Mouse (Mus musculus) midbrain, embryonic 15.5 days (tissue): Measurements from ENCODE around the gene Slc16a2. TPM values are rescaled to one million over a fixed set of nuclear protein-coding genes. Genes with fewer than 3 reads are reported as not detected.
"Not testable (repeated sequence)": the region's sequence is repeated elsewhere in the genome, so short reads cannot be mapped to it uniquely, and the experiment has no call there.

Experiments used
- ATAC-seq: fragments of 200-750 bp; cut with Nextera tagmentation; replicated peaks from 2 replicates; pipeline ENCODE4 v1.8.0; 2017; ENCODE audit warnings: moderate TSS enrichment
- H3K27ac ChIP-seq: fragments of 300-500 bp; sonication (generic); 2 replicates; pipeline ENCODE4 v1.5.1; 2015; ENCODE audit warnings: mild to moderate bottlenecking, inconsistent platforms
- H3K27me3 ChIP-seq: fragments of 300-500 bp; sonication (generic); replicated peaks from 2 replicates; pipeline ENCODE4 v1.6.1; 2015; ENCODE audit warnings: inconsistent platforms
- H3K36me3 ChIP-seq: fragments of 300-500 bp; sonication (generic); replicated peaks from 2 replicates; pipeline ENCODE4 v1.6.1; 2015; ENCODE audit warnings: inconsistent platforms
- H3K4me1 ChIP-seq: fragments of 300-500 bp; sonication (generic); 2 replicates; pipeline ENCODE4 v1.6.1; 2015; ENCODE audit warnings: inconsistent platforms
- H3K4me2 ChIP-seq: fragments of 300-500 bp; sonication (generic); 2 replicates; pipeline ENCODE4 v1.6.1; 2015; ENCODE audit warnings: inconsistent platforms, mild to moderate bottlenecking, moderate library complexity
- H3K4me3 ChIP-seq: fragments of 300-500 bp; sonication (generic); 2 replicates; pipeline ENCODE4 v1.5.1; 2015; ENCODE audit warnings: mild to moderate bottlenecking, inconsistent platforms
- H3K9ac ChIP-seq: fragments of 300-500 bp; sonication (generic); 2 replicates; pipeline ENCODE4 v1.6.1; 2015; ENCODE audit warnings: mild to moderate bottlenecking, inconsistent platforms
- H3K9me3 ChIP-seq: fragments of 300-500 bp; sonication (generic); 2 replicates; pipeline ENCODE4 v1.6.1; 2016; ENCODE audit warnings: inconsistent platforms
- WGBS: fragments of 180-500 bp; shearing (Covaris S2); methylation state at CpG from one replicate; pipeline ENCODE4 v1.1.7; 2015; ENCODE audit warnings: mixed read lengths; 5-methylcytosine and 5-hydroxymethylcytosine counted together
- polyA plus RNA-seq: library from polyadenylated mRNA; unstranded; fragments of >200 nt; fragmentation: Nextera tagmentation; extraction: Ambion mirVana; gene quantifications from 2 replicates; pipeline ENCODE4 v1.2.1, GENCODE M21; 2015

Gene Slc16a2
- polyA plus RNA-seq, 1 experiment from 2014 or later, result 29.1 TPM

GRCm38 (mm10) chrX:103692916-103693315, 128.9 kb downstream of the Slc16a2 start:
- Histone ChIP-seq H3K4me3 (no peak overlapping the region), H3K36me3 (no peaks in the 10 kb centered on the region), H3K4me2 (no peak overlapping the region), H3K4me1 (peaks cover 13% of the 10 kb centered on the region), H3K27ac (no peak overlapping the region), H3K27me3 (peaks cover 72% of the 10 kb centered on the region), H3K9me3 (no peaks in the 10 kb centered on the region), H3K9ac (no peak overlapping the region)
- WGBS, result 73% methylated on average over 5 of the region's 5 CpGs
- no peak for ATAC-seq

GRCm38 (mm10) chrX:103688551-103688950, 133.2 kb downstream of the Slc16a2 start:
- ATAC-seq, result no peak
- H3K9ac ChIP-seq, result no peak overlapping the region
- WGBS, result 85% methylated on average over 2 of the region's 2 CpGs
- no peaks in the 10 kb centered on the region for H3K9me3 ChIP-seq
- peaks cover 49% of the 10 kb centered on the region for H3K27me3 ChIP-seq
- no peak overlapping the region for H3K4me2 ChIP-seq
- H3K36me3 ChIP-seq, result no peaks in the 10 kb centered on the region
- H3K27ac ChIP-seq, result no peak overlapping the region
- H3K4me1 ChIP-seq, result no peaks in the 10 kb centered on the region
- no peak overlapping the region for H3K4me3 ChIP-seq

GRCm38 (mm10) chrX:103674674-103675073, 147.1 kb downstream of the Slc16a2 start:
- Histone ChIP-seq H3K36me3 (no peaks in the 10 kb centered on the region), H3K9ac (no peak overlapping the region), H3K27me3 (peaks cover 23% of the 10 kb centered on the region), H3K27ac (no peak overlapping the region), H3K4me1 (no peaks in the 10 kb centered on the region), H3K4me2 (no peak overlapping the region), H3K4me3 (no peak overlapping the region), H3K9me3 (no peaks in the 10 kb centered on the region)
- no peak for ATAC-seq
- 19% methylated on average over 2 of the region's 2 CpGs for WGBS

GRCm38 (mm10) chrX:103673761-103674160, 148.0 kb downstream of the Slc16a2 start:
- WGBS, result 82% methylated on average over 3 of the region's 3 CpGs
- H3K9ac ChIP-seq, result no peak overlapping the region

GRCm38 (mm10) chrX:103670245-103670644, 151.5 kb downstream of the Slc16a2 start:
- peaks cover 15% of the 10 kb centered on the region; the same call in 1 of the 2 replicates for H3K27me3 ChIP-seq
- no peak overlapping the region for H3K27ac ChIP-seq
- H3K4me2 ChIP-seq, result no peak overlapping the region
- no peak for ATAC-seq
- no peaks in the 10 kb centered on the region for H3K36me3 ChIP-seq
- no peaks in the 10 kb centered on the region for H3K4me1 ChIP-seq
- H3K4me3 ChIP-seq, result no peak overlapping the region
- H3K9ac ChIP-seq, result no peak overlapping the region
- H3K9me3 ChIP-seq, result no peaks in the 10 kb centered on the region

More at GRCm38 (mm10) chrX:103673761-103674160, 148.0 kb downstream of the Slc16a2 start:
- no peak overlapping the region for H3K27ac ChIP-seq
- H3K27me3 ChIP-seq, result peaks cover 15% of the 10 kb centered on the region
- no peak for ATAC-seq
- H3K4me2 ChIP-seq, result no peak overlapping the region
- H3K9me3 ChIP-seq, result no peaks in the 10 kb centered on the region
- no peak overlapping the region for H3K4me3 ChIP-seq
- no peaks in the 10 kb centered on the region for H3K4me1 ChIP-seq
- no peaks in the 10 kb centered on the region for H3K36me3 ChIP-seq

GRCm38 (mm10) chrX:103664445-103664844, 157.3 kb downstream of the Slc16a2 start:
- WGBS, result 83% methylated on average over 10 of the region's 10 CpGs
- not testable (repeated sequence) for H3K9ac ChIP-seq, H3K9me3 ChIP-seq, H3K4me3 ChIP-seq, H3K4me1 ChIP-seq, H3K27ac ChIP-seq, H3K4me2 ChIP-seq, ATAC-seq, H3K36me3 ChIP-seq, H3K27me3 ChIP-seq

GRCm38 (mm10) chrX:103658985-103659384, 162.8 kb downstream of the Slc16a2 start:
- no peaks in the 10 kb centered on the region for H3K4me1 ChIP-seq
- ATAC-seq, result peak; percentile 66; the same call in 1 of the 2 replicates
- 51% methylated on average over 4 of the region's 4 CpGs for WGBS
- H3K27ac ChIP-seq, result no peak overlapping the region
- H3K36me3 ChIP-seq, result no peaks in the 10 kb centered on the region
- H3K9ac ChIP-seq, result no peak overlapping the region
- H3K27me3 ChIP-seq, result 0 out of 2 replicates have a peak, but pooled peaks cover 8% of the 10 kb centered on the region
- H3K4me3 ChIP-seq, result no peak overlapping the region
- H3K4me2 ChIP-seq, result no peak overlapping the region
- H3K9me3 ChIP-seq, result no peaks in the 10 kb centered on the region

- no peak overlapping the region for H3K4me2 ChIP-seq
- no peak overlapping the region for H3K27ac ChIP-seq
- H3K4me3 ChIP-seq, result no peak overlapping the region
- no peaks in the 10 kb centered on the region for H3K9me3 ChIP-seq
- no peaks in the 10 kb centered on the region for H3K36me3 ChIP-seq
- 33% methylated on average over 2 of the region's 2 CpGs for WGBS
- H3K27me3 ChIP-seq, result peaks cover 10% of the 10 kb centered on the region
- H3K4me1 ChIP-seq, result no peaks in the 10 kb centered on the region
- H3K9ac ChIP-seq, result no peak overlapping the region
- ATAC-seq, result no peak
Observed at GRCm38 (mm10) chrX:103653021-103653420, 168.8 kb downstream of the Slc16a2 start.

GRCm38 (mm10) chrX:103652048-103652447, 169.7 kb downstream of the Slc16a2 start:
- Histone ChIP-seq H3K36me3 (no peaks in the 10 kb centered on the region), H3K4me3 (no peak overlapping the region), H3K9ac (no peak overlapping the region), H3K4me2 (no peak overlapping the region), H3K27me3 (peaks cover 10% of the 10 kb centered on the region), H3K4me1 (no peaks in the 10 kb centered on the region), H3K9me3 (no peaks in the 10 kb centered on the region), H3K27ac (no peak overlapping the region)
- WGBS, result 62% methylated on average over 1 of the region's 1 CpGs
- no peak for ATAC-seq

Other genes starting within 250 kb of the Slc16a2 start
- not detected in 2 replicates for gene Zcchc13, start 191.4 kb downstream of the Slc16a2 start, polyA plus RNA-seq
- 26.7 and 29.4 TPM in 2 replicates for gene Rlim, start 159.3 kb upstream of the Slc16a2 start, polyA plus RNA-seq